Mouse (Mus musculus) erythroblast, adult 5-6 weeks (primary cell): Measurements from ENCODE around the gene AF366264. TPM values are rescaled to one million over a fixed set of nuclear protein-coding genes. Genes with fewer than 3 reads are reported as not detected.
"Not testable (repeated sequence)": the region's sequence is repeated elsewhere in the genome, so short reads cannot be mapped to it uniquely, and the experiment has no call there.

ENCODE experiments used
- ATAC-seq: replicated peaks from 2 replicates; pipeline ENCODE4 v1.8.0; 2016; ENCODE audit warnings: moderate number of reproducible peaks, mild to moderate bottlenecking, moderate TSS enrichment, inconsistent platforms; ENCODE audit not compliant: poor library complexity, low FRiP score, severe bottlenecking
- total RNA-seq, 2 experiments: library from RNA; stranded (forward) in 1 of 2; stranded (reverse) in 1 of 2; fragments of 150-400 nt in 1 of 2; fragments of 200-764, 138-1000 nt in 1 of 2; gene quantifications; 2 replicates each; pipeline versions ENCODE4 v1.2.3 to v1.2.4; 2015 to 2017; ENCODE audit warnings: low replicate concordance in 2 of 2

Gene AF366264
- not detected in 2 replicates for total RNA-seq (2015; ENCODE audit: low replicate concordance)
- not detected in 2 replicates for total RNA-seq (2017; ENCODE audit: low replicate concordance)

DNA sequence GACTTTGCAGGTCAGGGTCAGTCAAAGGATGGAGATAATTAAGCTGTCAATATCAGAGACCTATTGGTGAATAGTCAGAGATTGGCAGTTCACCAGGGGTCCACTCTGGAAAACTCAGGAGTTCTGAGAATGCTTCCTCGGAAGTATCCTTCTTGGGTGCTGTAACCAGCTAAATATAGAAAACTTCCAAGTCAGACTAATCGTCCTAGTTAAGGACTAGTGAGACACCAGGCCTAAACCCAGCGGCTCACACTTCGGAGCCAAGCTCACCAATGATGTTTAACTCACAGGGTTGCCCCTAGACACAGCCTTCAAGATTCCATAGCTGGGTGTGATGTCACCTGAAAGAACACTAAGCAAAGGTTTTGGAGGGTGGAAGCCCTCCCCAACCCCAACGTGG is at the start of gene AF366264:
Gene AF366264, minus strand, starts transcription at position 101 of the 400 bp plus-strand sequence.
- ATAC-seq, result not testable (repeated sequence)

DNA sequence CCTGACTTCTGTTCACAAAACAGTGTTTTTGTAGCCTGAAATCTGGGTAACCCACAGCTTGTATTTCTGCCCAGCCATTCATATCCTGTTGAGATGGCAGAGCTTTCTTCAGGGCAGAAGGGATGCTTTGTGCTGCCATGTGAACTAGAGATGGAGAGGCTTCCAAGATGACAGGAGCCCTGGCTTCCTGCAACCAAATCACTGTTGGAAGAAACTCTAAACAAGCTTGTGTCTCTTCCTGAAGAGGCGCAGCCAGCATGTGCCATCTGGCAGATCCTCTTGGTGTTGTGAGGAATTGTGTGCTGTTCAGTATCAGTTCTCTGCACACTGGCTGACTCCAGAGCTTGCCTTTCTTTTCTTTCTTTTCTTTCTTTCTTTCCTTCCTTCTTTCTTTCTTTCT is 5.1 kb upstream of the AF366264 start:
- not testable (repeated sequence) for ATAC-seq

DNA sequence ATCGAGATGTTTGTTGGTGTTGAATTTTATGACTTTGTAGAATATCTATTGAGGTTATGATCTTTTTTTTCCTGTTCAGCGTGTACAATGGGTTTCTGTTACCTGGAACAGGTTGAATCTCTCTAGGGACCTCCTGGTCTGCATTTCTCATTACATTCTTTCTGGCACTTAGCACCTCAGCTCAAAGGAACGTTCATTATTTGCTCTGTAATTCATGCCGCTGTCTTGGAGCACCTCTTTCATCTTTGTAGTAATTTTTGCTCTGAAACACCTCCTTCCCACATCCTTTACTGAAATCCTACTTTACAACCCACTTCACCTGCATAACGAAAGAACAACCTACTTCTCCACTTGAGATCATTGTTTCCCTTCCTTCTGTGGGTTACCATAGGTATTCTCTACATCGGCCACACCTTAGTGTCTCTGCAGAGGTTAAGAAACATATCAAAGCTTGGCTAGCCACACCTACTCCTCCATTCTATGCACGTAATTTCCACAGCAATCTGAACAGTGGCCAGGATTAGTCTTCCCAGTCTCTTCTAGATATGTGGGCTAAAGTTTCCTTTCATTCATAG is 9.5 kb downstream of the AF366264 start:
- no peak for ATAC-seq

DNA sequence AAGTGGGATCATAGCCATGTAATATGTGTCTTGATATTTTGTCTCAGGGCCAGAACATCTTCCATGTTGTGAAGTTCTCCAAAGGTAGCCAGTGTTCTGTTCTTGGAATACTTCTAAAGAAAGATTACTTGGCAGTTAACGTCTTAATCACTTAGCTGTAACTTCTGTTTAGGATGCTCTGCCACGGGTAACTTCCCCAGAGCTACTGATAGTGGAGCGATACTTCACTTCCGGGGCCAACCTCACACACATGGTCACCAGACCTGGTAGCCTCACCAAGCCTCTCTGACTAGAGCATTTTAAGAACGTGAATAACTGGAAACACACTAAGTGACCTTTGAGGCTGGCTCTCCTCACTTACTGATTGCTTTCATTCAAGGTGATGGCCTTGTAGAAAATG is 38.6 kb downstream of the AF366264 start:
- no peak for ATAC-seq

DNA sequence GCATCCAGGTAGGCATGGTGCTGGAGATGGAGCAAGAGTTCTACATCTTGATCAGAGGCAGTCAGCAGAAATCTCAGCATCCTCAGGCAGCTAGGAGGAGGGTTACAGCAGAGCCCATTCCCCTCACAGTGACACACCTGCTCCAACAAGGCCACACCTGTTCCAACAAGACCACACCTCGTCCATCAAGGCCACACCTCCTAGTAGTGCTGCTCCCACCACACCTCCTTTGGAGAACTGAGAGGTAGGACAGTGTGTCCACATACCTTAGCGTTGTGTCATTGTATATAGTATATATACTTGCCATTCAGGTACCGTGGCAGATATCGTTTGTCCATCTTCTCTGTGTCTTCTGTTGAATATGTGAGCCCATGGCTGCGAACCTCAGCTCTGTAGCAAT is 40.5 kb downstream of the AF366264 start:
- ATAC-seq, result no peak

DNA sequence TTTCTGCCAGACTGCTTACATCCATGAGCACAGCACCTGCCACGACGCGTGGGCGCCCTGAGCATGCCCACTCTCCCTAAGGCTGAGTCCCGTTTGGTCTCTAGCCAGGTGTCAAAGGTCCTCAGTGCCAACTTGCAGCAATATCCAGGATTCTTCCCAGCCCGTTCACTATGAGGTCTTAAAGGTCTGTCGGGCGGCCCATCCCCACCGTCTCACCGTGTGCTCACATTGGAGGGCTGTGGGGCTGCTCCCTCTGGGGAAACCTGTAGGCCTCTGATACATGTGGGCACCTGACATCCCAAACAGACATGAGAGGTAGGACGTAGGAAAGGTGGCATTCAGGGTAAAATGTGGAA is 44.5 kb downstream of the AF366264 start:
- ATAC-seq, result no peak

DNA sequence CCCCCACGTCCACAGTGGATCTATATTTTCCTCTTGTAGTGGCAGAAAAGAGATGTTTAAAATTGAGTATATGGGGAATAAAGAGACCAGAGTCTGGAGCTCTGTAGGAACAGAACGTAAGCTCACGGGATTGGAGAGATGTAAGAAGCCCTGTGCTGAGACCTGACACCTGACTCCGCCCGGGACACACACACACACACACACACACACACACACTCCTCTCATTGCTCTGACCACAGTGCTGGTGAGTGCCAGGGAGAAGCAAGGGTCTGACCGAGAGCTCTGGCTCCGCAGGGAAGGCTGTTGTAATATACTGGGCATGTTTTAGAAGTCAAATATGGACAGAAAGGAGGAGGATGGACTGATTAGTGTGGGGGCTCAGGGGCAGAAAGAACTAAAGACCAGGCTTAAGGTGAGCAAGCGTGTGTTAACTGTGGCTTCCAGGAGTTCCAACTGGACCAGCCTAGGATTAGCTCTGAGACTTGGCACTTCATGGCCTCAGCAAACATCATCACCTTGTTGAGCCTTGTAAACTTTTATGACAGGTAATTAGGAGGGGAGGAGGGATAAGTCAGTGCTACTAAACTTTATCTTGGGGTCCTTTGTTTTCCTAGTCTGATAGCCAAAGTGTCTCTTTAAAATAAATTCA is 45.0 kb downstream of the AF366264 start:
- ATAC-seq, result no peak

DNA sequence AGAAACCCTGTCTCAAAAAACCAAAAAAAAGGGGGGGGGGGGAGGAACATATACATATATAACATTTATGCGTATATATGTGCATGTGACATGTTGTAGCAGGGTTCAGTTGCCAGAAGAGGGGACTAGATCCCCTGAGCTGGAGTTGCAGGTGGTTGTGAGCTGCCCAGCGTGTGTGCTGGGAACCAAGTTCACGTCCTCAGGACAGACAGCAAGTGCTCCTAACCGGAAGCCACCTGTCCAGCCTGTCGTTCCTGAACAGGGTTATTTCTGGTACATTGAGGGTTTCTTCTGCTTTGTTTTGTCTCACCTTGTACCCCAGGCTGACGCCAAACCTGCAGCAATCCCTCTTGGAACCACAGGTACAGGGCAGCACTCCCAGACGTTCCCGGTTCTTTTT is 48.6 kb downstream of the AF366264 start:
- no peak for ATAC-seq

DNA sequence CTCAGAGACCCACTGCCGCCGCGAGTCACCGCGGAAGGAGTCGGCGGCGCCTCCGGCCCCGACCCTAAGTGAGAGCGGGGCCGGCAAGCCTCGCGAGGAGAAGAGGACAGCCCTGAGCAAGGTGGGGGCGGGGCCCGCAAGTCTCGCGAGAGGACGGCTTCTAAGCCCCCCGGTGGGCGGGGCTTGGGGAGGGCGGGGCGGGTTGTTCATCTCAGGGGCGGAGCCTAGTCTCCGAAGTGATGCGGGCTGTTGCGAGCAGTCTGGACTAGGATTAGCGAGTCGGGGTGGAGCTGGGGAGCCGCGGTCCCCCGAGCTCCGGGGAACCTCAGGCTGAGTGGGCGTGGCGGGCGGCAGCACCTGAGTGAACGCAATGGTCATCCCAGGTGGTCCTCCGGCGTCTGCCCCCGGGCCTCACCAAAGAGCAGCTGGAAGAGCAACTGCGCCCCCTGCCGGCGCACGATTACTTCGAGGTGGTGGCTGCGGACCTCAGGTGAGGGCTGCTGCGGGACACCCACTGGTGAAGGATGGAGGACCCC is 52.4 kb downstream of the AF366264 start:
- peak; percentile 84 for ATAC-seq

DNA sequence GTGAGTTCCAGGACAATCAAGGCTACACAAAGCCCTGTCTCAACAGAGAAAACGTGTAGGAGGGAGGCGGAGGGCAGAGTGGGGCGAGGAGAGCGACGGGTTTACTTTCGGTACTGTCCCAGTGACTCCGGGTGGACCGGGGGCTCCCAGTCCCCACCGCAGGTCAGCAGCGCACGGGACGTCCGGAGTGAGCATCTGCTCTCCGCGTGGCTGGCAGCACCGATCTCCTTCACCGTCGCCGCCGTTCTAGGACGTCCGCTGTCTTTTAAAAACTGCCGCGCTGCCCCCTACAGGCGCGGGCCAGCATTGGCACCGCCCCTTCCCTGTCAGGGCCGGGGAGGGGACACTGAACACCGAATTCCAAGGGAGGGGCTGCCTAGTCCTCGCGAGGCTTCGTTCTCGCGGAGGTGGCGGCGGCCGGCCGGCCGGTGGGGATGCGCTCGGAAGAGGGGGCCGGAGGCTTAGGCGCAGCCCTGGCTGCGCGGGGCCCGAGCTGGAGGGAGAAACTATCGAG is 52.9 kb downstream of the AF366264 start, which contains the start of gene Upf3a:
Gene Upf3a, plus strand, starts transcription at position 366 of the 514 bp plus-strand sequence.
- peak; percentile 90 for ATAC-seq

Other genes with a start within 250 kb of the AF366264 start
- gene Rasa3, start 160.8 kb downstream of the AF366264 start, total RNA-seq (2015; ENCODE audit: low replicate concordance), result 4.8 and 11.7 TPM in 2 replicates
- 17.1 and 19.5 TPM in 2 replicates for gene Rasa3, start 160.8 kb downstream of the AF366264 start, total RNA-seq (2017; ENCODE audit: low replicate concordance)
- gene Cfap97d2, start 132.5 kb downstream of the AF366264 start, total RNA-seq (2015; ENCODE audit: low replicate concordance), result not detected in 2 replicates
- gene Cfap97d2, start 132.5 kb downstream of the AF366264 start, total RNA-seq (2017; ENCODE audit: low replicate concordance), result not detected in 2 replicates
- 25.0 and 26.8 TPM in 2 replicates for gene Cdc16, start 80.7 kb downstream of the AF366264 start, total RNA-seq (2015; ENCODE audit: low replicate concordance)
- gene Cdc16, start 80.7 kb downstream of the AF366264 start, total RNA-seq (2017; ENCODE audit: low replicate concordance), result 12.3 and 16.0 TPM in 2 replicates
- 9.2 and 10.6 TPM in 2 replicates for gene Upf3a, start 52.8 kb downstream of the AF366264 start, total RNA-seq (2015; ENCODE audit: low replicate concordance)
- 10.2 and 15.3 TPM in 2 replicates for gene Upf3a, start 52.8 kb downstream of the AF366264 start, total RNA-seq (2017; ENCODE audit: low replicate concordance)
- 3.6 and 6.3 TPM in 2 replicates for gene Champ1, start 31.3 kb upstream of the AF366264 start, total RNA-seq (2015; ENCODE audit: low replicate concordance)
- gene Champ1, start 31.3 kb upstream of the AF366264 start, total RNA-seq (2017; ENCODE audit: low replicate concordance), result 5.4 and 6.9 TPM in 2 replicates
- gene Coprs, start 51.9 kb upstream of the AF366264 start, total RNA-seq (2015; ENCODE audit: low replicate concordance), result 1.3 TPM in 1 of 2 replicates, not detected in the other
- gene Coprs, start 51.9 kb upstream of the AF366264 start, total RNA-seq (2017; ENCODE audit: low replicate concordance), result not detected in 2 replicates